Mouse (Mus musculus) heart, postnatal 14 days (tissue): ENCODE measurements around the gene Kpna1. TPM values are rescaled to one million over a fixed set of nuclear protein-coding genes. Genes with fewer than 3 reads are reported as not detected.

Experiments used
- DNase-seq, 2 experiments: peaks; one replicate each; pipeline ENCODE4 v3.0.0; 2021 to 2022
- intact Hi-C: fragments of 180-260 bp; cut with DNase I; formaldehyde crosslinking; loops from one replicate; pipeline ENCODE4 v1.15.1; 2025
- total RNA-seq, 2 experiments: library from RNA; stranded (reverse); gene quantifications; 2 replicates each; pipeline ENCODE4 v1.2.3; 2021

Gene Kpna1
- total RNA-seq, 2 experiments from 2014 or later: 89.2 to 91.3 TPM

DNA sequence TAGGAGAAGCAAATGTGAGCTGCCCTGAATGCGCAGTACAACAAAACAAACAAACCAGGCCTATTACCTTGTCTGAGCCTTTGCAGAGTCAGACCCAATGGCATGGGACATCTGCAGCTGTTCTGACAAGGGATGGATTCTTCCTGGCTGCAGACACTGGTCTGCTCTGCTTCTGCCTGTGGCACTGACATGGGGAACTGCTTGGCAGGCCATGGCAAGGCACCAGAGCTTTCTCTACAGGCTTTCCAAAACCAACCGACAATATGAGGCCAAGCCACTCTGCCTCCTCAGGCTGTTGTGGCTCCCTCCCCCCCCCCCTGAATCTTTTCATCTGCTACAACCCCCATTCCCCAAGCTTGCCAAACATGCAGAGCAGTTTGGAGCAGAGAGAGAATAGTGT lies 84.8 kb downstream of the Kpna1 start:
- no peak for DNase-seq
- intact Hi-C loops: no loop called here

GRCm38 (mm10) chr16:36064904-36065303 lies 86.4 kb downstream of the Kpna1 start:
- DNase-seq: no peak
- intact Hi-C loops: loop anchor here (5.0 kb wide), 1 partner anchor 83 kb away; no protein-coding TSS in a partner anchor

DNA sequence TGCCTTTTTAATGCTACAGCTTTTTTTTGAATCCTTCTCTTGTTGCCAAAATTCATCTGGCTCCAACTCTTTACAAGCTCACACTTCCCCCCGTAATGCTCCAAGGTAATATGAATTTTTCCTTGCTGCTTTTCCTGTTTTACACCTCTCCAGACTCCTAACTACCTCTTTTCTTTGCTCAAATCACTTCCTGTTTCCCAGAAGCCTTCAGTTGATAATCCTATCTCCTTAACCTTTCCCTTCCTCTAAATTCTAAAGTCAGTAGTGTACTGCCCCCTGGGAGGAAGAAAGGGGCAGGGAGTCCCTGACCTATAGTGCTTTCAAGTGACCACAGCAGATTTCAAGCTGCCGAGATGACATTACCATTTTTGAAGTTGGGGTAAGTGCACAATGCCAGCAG lies 89.1 kb downstream of the Kpna1 start:
- intact Hi-C loops: loop anchor here (5.0 kb wide), 1 partner anchor 85 kb away; no protein-coding TSS in a partner anchor
- no peak for DNase-seq

- intact Hi-C loops: loop anchor here (5.0 kb wide), 1 partner anchor 86 kb away; no protein-coding TSS in a partner anchor
- DNase-seq: no peak
These were observed 89.8 kb downstream of the Kpna1 start for GRCm38 (mm10) chr16:36068356-36068755.

DNA sequence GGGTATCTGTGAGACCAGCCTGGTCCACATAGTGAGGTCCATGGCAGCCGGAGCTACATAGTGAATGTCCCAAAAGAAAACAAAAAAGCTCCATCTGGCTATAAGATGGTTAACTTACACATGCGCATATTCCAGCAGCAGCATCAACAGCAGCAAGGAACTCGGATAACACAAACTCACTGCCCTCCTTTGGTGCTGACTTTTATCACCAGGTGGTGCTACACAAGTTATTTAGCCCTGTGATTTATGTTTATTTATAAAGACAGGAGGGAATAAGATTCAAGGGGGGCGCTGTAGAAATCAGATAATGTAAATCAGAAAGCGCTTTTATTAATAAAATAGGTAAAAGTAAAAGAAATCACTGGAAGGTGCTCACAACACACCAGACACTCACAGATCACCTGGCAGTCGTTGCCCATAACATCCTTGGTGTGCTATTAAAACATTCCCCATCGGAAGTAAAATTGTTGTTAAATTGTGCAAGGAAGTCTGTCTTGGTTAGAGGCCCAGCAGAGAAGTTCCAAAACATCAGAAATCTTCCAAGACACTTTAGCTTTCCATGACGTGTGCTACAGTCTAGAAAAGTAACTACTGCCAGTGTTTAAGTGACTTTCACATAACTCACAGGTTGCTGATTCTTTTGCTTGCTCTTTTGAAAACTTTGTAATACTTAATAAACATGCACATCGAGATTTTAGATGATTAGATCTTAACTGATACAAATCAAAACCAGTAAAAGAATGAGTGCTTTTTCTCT lies 91.4 kb downstream of the Kpna1 start:
- DNase-seq: no peak
- intact Hi-C loops: loop anchor here (2.0 to 10.0 kb wide), 4 partner anchors 27 to 805 kb away; partner anchors contain the start of genes Eaf2, Golgb1 and Iqcb1

- intact Hi-C loops: loop anchor here (2.0 to 10.0 kb wide), 3 partner anchors 28 to 804 kb away; partner anchors contain the start of genes Eaf2, Golgb1 and Iqcb1
- DNase-seq: no peak
These were observed 92.5 kb downstream of the Kpna1 start for GRCm38 (mm10) chr16:36071071-36071449.

DNA sequence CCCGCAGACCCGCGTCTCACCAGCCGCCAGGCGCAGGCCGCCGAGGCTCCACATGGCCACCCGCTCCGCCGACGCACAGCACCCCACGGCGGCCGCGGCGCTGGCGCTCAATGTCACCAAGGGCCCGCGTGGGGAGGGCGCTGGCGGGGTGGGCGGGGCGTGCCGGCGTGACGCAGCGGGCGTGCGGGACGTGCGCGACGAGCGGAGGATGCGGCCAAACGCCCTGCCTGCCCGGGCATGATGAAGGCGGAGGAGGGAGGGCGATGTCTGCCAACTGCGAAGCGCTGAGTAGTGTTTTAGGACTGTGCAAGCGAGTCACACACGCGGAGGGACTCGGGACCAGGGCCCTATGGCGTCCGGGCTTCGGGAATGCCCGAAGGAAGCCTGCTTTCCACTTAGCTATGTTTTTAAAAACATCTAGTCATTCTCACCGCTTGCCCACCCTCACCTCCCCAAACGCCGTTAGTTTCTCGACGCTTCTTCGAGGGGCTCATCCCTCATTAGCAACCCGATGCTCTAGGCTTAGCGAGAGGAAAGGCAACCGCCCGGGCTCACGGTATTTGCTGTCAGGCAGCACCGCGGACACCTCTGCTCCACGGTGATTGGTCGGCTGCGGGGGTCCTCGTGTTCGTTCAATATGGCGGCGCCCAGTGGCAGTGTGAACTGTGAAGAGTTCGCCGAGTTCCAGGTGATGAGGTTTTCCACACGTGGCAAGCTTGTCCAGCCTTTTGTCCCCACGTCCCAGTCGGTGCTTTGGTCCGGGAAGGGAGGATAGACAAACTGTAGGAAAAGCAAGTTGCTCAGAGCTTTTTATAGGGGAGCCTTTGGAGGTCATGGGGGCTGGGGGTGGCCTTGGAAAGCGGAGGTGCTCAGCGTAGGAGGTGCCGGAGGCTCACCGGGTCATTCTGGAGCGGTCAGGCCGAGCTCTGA lies 93.2 kb downstream of the Kpna1 start, which contains the start of the genes Fam162a and Ccdc58:
TSS of gene Fam162a (minus strand) at position 145 of the 930 bp plus-strand sequence.
TSS of gene Ccdc58 (plus strand) at position 236 of the 930 bp plus-strand sequence.
- peak; percentile 93 to 94 for DNase-seq
- intact Hi-C loops: loop anchor here (2.0 to 10.0 kb wide), 3 partner anchors 29 to 803 kb away; partner anchors contain the start of genes Eaf2, Golgb1 and Iqcb1

GRCm38 (mm10) chr16:36072410-36073011 lies 94.0 kb downstream of the Kpna1 start:
- intact Hi-C loops: loop anchor here (10.0 kb wide), 2 partner anchors 752 to 802 kb away; partner anchors contain the start of genes Eaf2, Golgb1 and Iqcb1

GRCm38 (mm10) chr16:36074772-36075171 lies 96.2 kb downstream of the Kpna1 start:
- no peak for DNase-seq
- intact Hi-C loops: loop anchor here (10.0 kb wide), 2 partner anchors 750 to 800 kb away; partner anchors contain the start of genes Eaf2, Golgb1 and Iqcb1

More at GRCm38 (mm10) chr16:36072410-36073011, 94.0 kb downstream of the Kpna1 start:
- DNase-seq: no peak

DNA sequence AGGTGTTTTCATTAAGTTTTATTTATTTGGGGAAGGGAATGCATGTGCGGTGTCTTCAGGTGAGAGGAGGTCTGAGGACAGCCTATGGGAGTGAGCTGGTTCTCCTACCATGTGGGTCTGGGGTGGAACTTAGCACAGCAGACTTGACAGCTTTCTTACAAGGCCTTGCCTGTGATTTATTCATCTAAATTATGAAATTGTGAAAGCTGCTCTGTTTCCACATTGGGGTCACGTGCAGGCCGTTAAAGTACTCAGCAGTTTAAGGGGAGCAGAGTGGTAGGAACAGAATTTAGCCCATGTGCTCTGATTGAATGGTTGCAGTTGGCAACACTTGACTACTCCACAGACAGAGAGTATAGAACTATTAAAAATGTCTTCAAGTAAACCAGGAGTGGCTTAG lies 101.4 kb downstream of the Kpna1 start:
- intact Hi-C loops: loop anchor here (10.0 kb wide), 2 partner anchors 745 to 795 kb away; partner anchors contain the start of genes Eaf2, Golgb1 and Iqcb1
- no peak for DNase-seq

Other genes with a start within 250 kb of the Kpna1 start
- 10 to 100 TPM; 56.2 to 61.5 TPM for gene Dirc2, start 209.4 kb upstream of the Kpna1 start, total RNA-seq
- gene Hspbap1, start 208.4 kb upstream of the Kpna1 start, total RNA-seq: 1 to 10 TPM; 2.9 to 3.0 TPM
- gene Parp14, start 107.2 kb upstream of the Kpna1 start, total RNA-seq: 10 to 100 TPM in 1 of 2 experiments, 1 to 10 TPM in 1; 9.8 to 10.0 TPM
- 10 to 100 TPM; 11.5 to 13.0 TPM for gene Parp9, start 40.3 kb upstream of the Kpna1 start, total RNA-seq
- gene Dtx3l, start 39.6 kb upstream of the Kpna1 start, total RNA-seq: 1 to 10 TPM; 9.4 to 9.9 TPM
- gene Wdr5b, start 62.4 kb downstream of the Kpna1 start, total RNA-seq: 1 to 10 TPM; 2.8 to 3.3 TPM
- gene Fam162a, start 92.8 kb downstream of the Kpna1 start, total RNA-seq: 100 to 1,000 TPM; 205 to 206 TPM
- gene Ccdc58, start 92.9 kb downstream of the Kpna1 start, total RNA-seq: 10 to 100 TPM; 32.4 to 34.2 TPM
- not detected for gene Csta1, start 152.5 kb downstream of the Kpna1 start, total RNA-seq
- not detected for gene Stfa2l1, start 178.1 kb downstream of the Kpna1 start, total RNA-seq
- not detected for gene Gm5483, start 205.5 kb downstream of the Kpna1 start, total RNA-seq
- gene Gm5416, start 231.7 kb downstream of the Kpna1 start, total RNA-seq: not detected
- gene 2010005H15Rik, start 242.7 kb downstream of the Kpna1 start, total RNA-seq: not detected